Mouse (Mus musculus): ENCODE results near the gene E130309D02Rik. TPM values are rescaled to one million over a fixed set of nuclear protein-coding genes. Genes with fewer than 3 reads are reported as not detected.

Gene E130309D02Rik
- polyA plus RNA-seq, 1 experiment from 2014 or later = 47.9 TPM

GRCm38 (mm10) chr5:143284762-143285161 lies 30.4 kb downstream of the E130309D02Rik start:
- 38% methylated on average over 6 of the region's 6 CpGs for WGBS
- H3K4me2 ChIP-seq (replicated peaks) = no peak overlapping the region
- no peak for ATAC-seq (replicated peaks)
- H3K4me3 ChIP-seq = no peak overlapping the region
- peaks cover 9% of the 10 kb centered on the region; the same call in 1 of the 2 replicates for H3K4me1 ChIP-seq
- H3K9me3 ChIP-seq = no peaks in the 10 kb centered on the region
- H3K27ac ChIP-seq (replicated peaks) = no peak overlapping the region
- H3K9ac ChIP-seq (replicated peaks) = no peak overlapping the region
- H3K36me3 ChIP-seq = no peaks in the 10 kb centered on the region
- H3K27me3 ChIP-seq = peaks cover 27% of the 10 kb centered on the region

GRCm38 (mm10) chr5:143279247-143279646 lies 35.9 kb downstream of the E130309D02Rik start:
- WGBS = 40% methylated on average over 10 of the region's 10 CpGs
- no peak for ATAC-seq (replicated peaks)
- no peaks in the 10 kb centered on the region for H3K4me1 ChIP-seq

GRCm38 (mm10) chr5:143275761-143276160 lies 39.4 kb downstream of the E130309D02Rik start:
- H3K4me2 ChIP-seq (replicated peaks) = no peak overlapping the region
- 40% methylated on average over 5 of the region's 5 CpGs for WGBS
- H3K36me3 ChIP-seq = no peaks in the 10 kb centered on the region
- no peak overlapping the region for H3K27ac ChIP-seq (replicated peaks)
- H3K27me3 ChIP-seq = no peaks in the 10 kb centered on the region
- H3K9ac ChIP-seq (replicated peaks) = no peak overlapping the region
- ATAC-seq (replicated peaks) = no peak
- H3K4me1 ChIP-seq = peaks cover 4% of the 10 kb centered on the region
- H3K9me3 ChIP-seq = no peaks in the 10 kb centered on the region
- H3K4me3 ChIP-seq = no peak overlapping the region

More at GRCm38 (mm10) chr5:143279247-143279646, 35.9 kb downstream of the E130309D02Rik start:
- Histone ChIP-seq H3K4me2 (replicated peaks) (no peak overlapping the region), H3K36me3 (no peaks in the 10 kb centered on the region), H3K9me3 (no peaks in the 10 kb centered on the region), H3K27ac (replicated peaks) (no peak overlapping the region), H3K4me3 (no peak overlapping the region), H3K9ac (replicated peaks) (no peak overlapping the region), H3K27me3 (no peaks in the 10 kb centered on the region)

- 74% methylated on average over 16 of the region's 16 CpGs for WGBS
- Histone ChIP-seq H3K4me3 (no peak overlapping the region), H3K4me2 (replicated peaks) (no peak overlapping the region), H3K4me1 (peaks cover 21% of the 10 kb centered on the region), H3K27ac (replicated peaks) (peak overlapping the region; percentile 3; the same call in 1 of the 2 replicates), H3K27me3 (no peaks in the 10 kb centered on the region), H3K36me3 (no peaks in the 10 kb centered on the region), H3K9me3 (no peaks in the 10 kb centered on the region), H3K9ac (replicated peaks) (no peak overlapping the region)
- no peak for ATAC-seq (replicated peaks)
Observed at GRCm38 (mm10) chr5:143272540-143273330, 42.4 kb downstream of the E130309D02Rik start.

GRCm38 (mm10) chr5:143272108-143272507 lies 43.1 kb downstream of the E130309D02Rik start:
- Histone ChIP-seq H3K4me2 (replicated peaks) (no peak overlapping the region), H3K36me3 (no peaks in the 10 kb centered on the region), H3K27ac (replicated peaks) (no peak overlapping the region), H3K9ac (replicated peaks) (no peak overlapping the region), H3K9me3 (no peaks in the 10 kb centered on the region), H3K27me3 (no peaks in the 10 kb centered on the region), H3K4me1 (peaks cover 21% of the 10 kb centered on the region), H3K4me3 (no peak overlapping the region)
- 82% methylated on average over 3 of the region's 3 CpGs for WGBS
- no peak for ATAC-seq (replicated peaks)

- WGBS = 91% methylated on average over 6 of the region's 6 CpGs
- ATAC-seq (replicated peaks) = no peak
- Histone ChIP-seq H3K27me3 (no peaks in the 10 kb centered on the region), H3K27ac (replicated peaks) (no peak overlapping the region), H3K4me3 (no peak overlapping the region), H3K36me3 (no peaks in the 10 kb centered on the region), H3K4me1 (peaks cover 24% of the 10 kb centered on the region), H3K4me2 (replicated peaks) (no peak overlapping the region), H3K9me3 (no peaks in the 10 kb centered on the region), H3K9ac (replicated peaks) (no peak overlapping the region)
Observed at GRCm38 (mm10) chr5:143271642-143272041, 43.5 kb downstream of the E130309D02Rik start.

GRCm38 (mm10) chr5:143270151-143270519 lies 45.0 kb downstream of the E130309D02Rik start:
- H3K4me3 ChIP-seq = peak overlapping the region; percentile 78
- H3K27ac ChIP-seq (replicated peaks) = peak overlapping the region; percentile 77
- ATAC-seq (replicated peaks) = no peak; the same call in 1 of the 2 replicates
- peak overlapping the region; percentile 87 for H3K9ac ChIP-seq (replicated peaks)
- peak overlapping the region; percentile 89 for H3K4me2 ChIP-seq (replicated peaks)
- H3K27me3 ChIP-seq = no peaks in the 10 kb centered on the region
- H3K36me3 ChIP-seq = no peaks in the 10 kb centered on the region
- H3K4me1 ChIP-seq = peaks cover 24% of the 10 kb centered on the region
- 2% methylated on average over 12 of the region's 12 CpGs for WGBS
- no peaks in the 10 kb centered on the region for H3K9me3 ChIP-seq

GRCm38 (mm10) chr5:143269363-143270150 lies 45.6 kb downstream of the E130309D02Rik start, which contains the start of gene Zfp316:
Gene Zfp316 (minus strand): TSS chr5:143270022.
- peak; percentile 85 for ATAC-seq (replicated peaks)
- H3K4me1 ChIP-seq = peaks cover 24% of the 10 kb centered on the region
- 1% methylated on average over 69 of the region's 79 CpGs for WGBS

GRCm38 (mm10) chr5:143268985-143269362 lies 46.2 kb downstream of the E130309D02Rik start:
- H3K4me1 ChIP-seq = peaks cover 24% of the 10 kb centered on the region
- peak overlapping the region; percentile 87 for H3K9ac ChIP-seq (replicated peaks)
- peak overlapping the region; percentile 89 for H3K4me2 ChIP-seq (replicated peaks)
- peak overlapping the region; percentile 78 for H3K4me3 ChIP-seq
- no peaks in the 10 kb centered on the region for H3K27me3 ChIP-seq
- H3K27ac ChIP-seq (replicated peaks) = peak overlapping the region; percentile 77
- no peaks in the 10 kb centered on the region for H3K9me3 ChIP-seq
- WGBS = 30% methylated on average over 8 of the region's 8 CpGs
- ATAC-seq (replicated peaks) = 0 out of 2 replicates have a peak, but pooled peaks have one; percentile 2
- H3K36me3 ChIP-seq = peaks cover 8% of the 10 kb centered on the region; the same call in 1 of the 2 replicates

More at GRCm38 (mm10) chr5:143269363-143270150, 45.6 kb downstream of the E130309D02Rik start, which contains the start of gene Zfp316:
- Histone ChIP-seq H3K9ac (replicated peaks) (peak within 1 kb of the TSS; percentile 87), H3K27ac (replicated peaks) (peak within 1 kb of the TSS; percentile 77), H3K27me3 (no peaks in the 10 kb centered on the region), H3K4me2 (replicated peaks) (peak within 1 kb of the TSS; percentile 89), H3K9me3 (no peaks in the 10 kb centered on the region), H3K36me3 (0 out of 2 replicates have a peak, but pooled peaks cover 3% of the 10 kb centered on the region), H3K4me3 (peak within 1 kb of the TSS; percentile 78)

- Histone ChIP-seq H3K27ac (replicated peaks) (no peak overlapping the region), H3K9me3 (no peaks in the 10 kb centered on the region), H3K36me3 (peaks cover 28% of the 10 kb centered on the region), H3K9ac (replicated peaks) (no peak overlapping the region), H3K27me3 (no peaks in the 10 kb centered on the region), H3K4me3 (no peak overlapping the region), H3K4me1 (peaks cover 24% of the 10 kb centered on the region), H3K4me2 (replicated peaks) (no peak overlapping the region)
- WGBS = 92% methylated on average over 6 of the region's 6 CpGs
- no peak for ATAC-seq (replicated peaks)
Observed at GRCm38 (mm10) chr5:143266794-143267193, 48.4 kb downstream of the E130309D02Rik start.

GRCm38 (mm10) chr5:143265409-143265808 lies 49.8 kb downstream of the E130309D02Rik start:
- Histone ChIP-seq H3K4me3 (no peak overlapping the region), H3K4me1 (peaks cover 16% of the 10 kb centered on the region), H3K27me3 (no peaks in the 10 kb centered on the region), H3K27ac (replicated peaks) (no peak overlapping the region), H3K36me3 (peaks cover 40% of the 10 kb centered on the region), H3K9ac (replicated peaks) (no peak overlapping the region), H3K4me2 (replicated peaks) (no peak overlapping the region), H3K9me3 (no peaks in the 10 kb centered on the region)
- ATAC-seq (replicated peaks) = no peak
- 66% methylated on average over 1 of the region's 1 CpGs for WGBS

- Histone ChIP-seq H3K27ac (replicated peaks) (no peak overlapping the region), H3K4me1 (peaks cover 13% of the 10 kb centered on the region), H3K4me2 (replicated peaks) (no peak overlapping the region), H3K27me3 (no peaks in the 10 kb centered on the region), H3K4me3 (no peak overlapping the region), H3K9me3 (no peaks in the 10 kb centered on the region), H3K36me3 (peaks cover 46% of the 10 kb centered on the region), H3K9ac (replicated peaks) (no peak overlapping the region)
- 92% methylated on average over 10 of the region's 10 CpGs for WGBS
- no peak for ATAC-seq (replicated peaks)
Observed at GRCm38 (mm10) chr5:143264689-143265088, 50.5 kb downstream of the E130309D02Rik start.
